Mouse (Mus musculus) heart, adult 2 months (tissue): ENCODE measurements around the gene Rnf215.

Experiments
- CTCF ChIP-seq: fragments of 200-600 bp; IDR thresholded peaks from 2 replicates; pipeline ENCODE4 v1.8.1; 2022; ENCODE audit warnings: antibody characterized with exemption, mild to moderate bottlenecking, moderate library complexity
- POLR2A ChIP-seq: fragments of 200-500 bp; IDR thresholded peaks from 2 replicates; pipeline ENCODE4 v1.6.1; 2011; ENCODE audit warnings: mild to moderate bottlenecking, low read depth, low read length, control low read depth; ENCODE audit not compliant: insufficient read depth

- TF ChIP-seq CTCF (no peak), POLR2A (no peak)
Observed at GRCm38 (mm10) chr11:4104989-4105388, 30.0 kb upstream of the Rnf215 start.
